Mouse (Mus musculus): ENCODE data around the gene Xlr4b. TPM values are rescaled to one million over a fixed set of nuclear protein-coding genes. Genes with fewer than 3 reads are reported as not detected.
A peak's percentile ranks its signal among the peaks of the same experiment; 100 is the strongest.
"Not testable (repeated sequence)": the region's sequence is repeated elsewhere in the genome, so short reads cannot be mapped to it uniquely, and the experiment has no call there.

Xlr4b gene
- polyA plus RNA-seq (2016; fragmentation: Nextera tagmentation; extraction: Ambion mirVana): 2.1 and 2.5 TPM in 2 replicates

DNA sequence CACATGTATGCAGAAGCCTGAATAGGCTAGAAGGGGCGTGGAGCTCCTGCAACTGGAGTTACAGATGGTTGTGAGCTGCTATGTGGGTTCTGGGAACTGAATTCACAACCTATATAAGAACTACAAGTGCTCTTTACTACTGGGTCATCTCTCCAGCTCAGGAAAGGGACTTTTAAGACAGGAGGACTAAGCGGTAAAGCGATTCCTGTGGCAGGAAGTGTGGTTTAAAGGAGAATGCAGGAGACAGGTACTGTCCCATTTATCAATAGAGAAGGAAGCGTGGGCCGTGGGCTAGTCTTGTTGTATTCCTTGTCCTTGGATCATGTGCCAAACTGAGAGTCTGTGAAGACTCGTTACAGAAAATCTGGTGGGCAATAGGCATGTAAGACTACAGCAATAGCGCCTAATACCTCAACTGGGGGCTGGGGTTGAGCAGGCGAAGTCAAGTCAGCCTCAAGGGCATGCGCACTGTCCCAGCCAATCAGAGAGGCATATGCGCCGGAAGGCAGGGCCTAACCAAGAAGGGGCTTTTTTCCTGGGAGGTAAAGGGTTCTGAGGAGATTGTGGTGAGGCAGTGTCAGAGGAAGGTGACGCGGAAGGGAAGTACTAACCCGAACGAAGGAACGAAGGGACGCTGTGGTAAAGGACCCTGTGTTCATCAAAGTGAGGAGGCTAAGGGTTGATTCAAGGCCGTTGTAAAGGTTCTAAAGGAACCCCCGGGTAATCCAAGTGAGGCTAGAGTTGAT is at the start of gene Xlr4b:
TSS of gene Xlr4b (plus strand) at position 515 of the 746 bp plus-strand sequence.
- not testable (repeated sequence) for H3K36me3 ChIP-seq; H3K9ac ChIP-seq; H3K27ac ChIP-seq; H3K4me1 ChIP-seq; H3K4me2 ChIP-seq; ATAC-seq; H3K27me3 ChIP-seq (replicated peaks); H3K4me3 ChIP-seq; H3K9me3 ChIP-seq (replicated peaks)
- 44% methylated on average over 19 of the region's 19 CpGs for WGBS (ENCODE audit: insufficient replicate concordance)

DNA sequence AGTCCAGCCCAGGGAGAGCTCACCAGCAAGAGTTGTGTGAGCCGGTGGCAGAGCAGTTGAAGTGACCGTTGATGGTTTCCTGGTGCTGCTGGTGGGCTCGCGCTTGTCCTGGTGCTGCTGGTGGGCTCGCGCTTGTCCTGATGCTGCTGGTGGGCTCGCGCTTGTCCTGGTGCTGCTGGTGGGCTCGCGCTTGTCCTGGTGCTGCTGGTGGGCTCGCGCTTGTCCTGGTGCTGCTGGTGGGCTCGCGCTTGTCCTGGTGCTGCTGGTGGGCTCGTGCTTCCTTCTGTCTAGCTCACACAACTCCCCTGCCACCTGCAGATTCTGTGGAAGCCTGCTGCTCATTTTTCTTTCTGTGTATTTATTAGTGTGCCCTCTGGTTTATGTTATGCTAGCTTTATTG is 37.2 kb upstream of the Xlr4b start, which contains the start of gene Spin2d:
TSS of gene Spin2d (minus strand) at position 101 of the 400 bp plus-strand sequence.
- H3K27ac ChIP-seq; ATAC-seq; H3K9me3 ChIP-seq (replicated peaks); H3K27me3 ChIP-seq (replicated peaks); H3K36me3 ChIP-seq; H3K4me2 ChIP-seq; H3K4me1 ChIP-seq; H3K4me3 ChIP-seq; H3K9ac ChIP-seq: not testable (repeated sequence)
- 58% methylated on average over 9 of the region's 15 CpGs for WGBS (ENCODE audit: insufficient replicate concordance)

DNA sequence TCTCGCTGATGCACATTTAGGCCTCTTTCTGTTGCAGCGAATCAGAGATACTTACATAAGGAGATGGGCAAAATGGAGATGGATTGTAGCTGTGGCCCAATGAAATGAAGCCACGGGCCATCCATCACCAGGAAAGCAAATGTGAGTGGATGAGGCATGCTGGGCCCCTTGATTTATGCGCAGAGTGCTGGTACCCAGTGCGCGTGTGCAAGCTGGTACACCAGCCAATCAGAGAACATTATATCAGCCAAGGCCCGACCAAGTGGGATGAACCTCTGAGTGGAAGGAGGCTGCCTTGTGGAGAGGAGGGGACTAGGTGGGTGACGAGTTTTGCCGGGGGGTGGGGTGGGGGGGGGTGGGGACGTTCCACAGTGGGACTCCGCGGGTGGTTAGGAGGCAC is 22.2 kb upstream of the Xlr4b start, which contains the start of gene Xlr3b:
TSS of gene Xlr3b (plus strand) at position 274 of the 400 bp plus-strand sequence.
- not testable (repeated sequence) for H3K27me3 ChIP-seq (replicated peaks); ATAC-seq; H3K36me3 ChIP-seq; H3K27ac ChIP-seq; H3K4me2 ChIP-seq; H3K9me3 ChIP-seq (replicated peaks); H3K4me3 ChIP-seq; H3K4me1 ChIP-seq; H3K9ac ChIP-seq
- 60% methylated on average over 12 of the region's 12 CpGs for WGBS (ENCODE audit: insufficient replicate concordance)

GRCm38 (mm10) chrX:73225365-73225764 is 11.2 kb downstream of the Xlr4b start:
- no peak overlapping the region for H3K4me2 ChIP-seq
- H3K9me3 ChIP-seq (replicated peaks): no peaks in the 10 kb centered on the region
- no peaks in the 10 kb centered on the region for H3K36me3 ChIP-seq
- peaks cover 6% of the 10 kb centered on the region; the same call in 1 of the 2 replicates for H3K4me1 ChIP-seq
- ATAC-seq: no peak
- H3K27ac ChIP-seq: no peak overlapping the region
- H3K9ac ChIP-seq: no peak overlapping the region
- 48% methylated on average over 1 of the region's 1 CpGs for WGBS (ENCODE audit: insufficient replicate concordance)
- H3K27me3 ChIP-seq (replicated peaks): peaks cover 14% of the 10 kb centered on the region
- H3K4me3 ChIP-seq: no peak overlapping the region

DNA sequence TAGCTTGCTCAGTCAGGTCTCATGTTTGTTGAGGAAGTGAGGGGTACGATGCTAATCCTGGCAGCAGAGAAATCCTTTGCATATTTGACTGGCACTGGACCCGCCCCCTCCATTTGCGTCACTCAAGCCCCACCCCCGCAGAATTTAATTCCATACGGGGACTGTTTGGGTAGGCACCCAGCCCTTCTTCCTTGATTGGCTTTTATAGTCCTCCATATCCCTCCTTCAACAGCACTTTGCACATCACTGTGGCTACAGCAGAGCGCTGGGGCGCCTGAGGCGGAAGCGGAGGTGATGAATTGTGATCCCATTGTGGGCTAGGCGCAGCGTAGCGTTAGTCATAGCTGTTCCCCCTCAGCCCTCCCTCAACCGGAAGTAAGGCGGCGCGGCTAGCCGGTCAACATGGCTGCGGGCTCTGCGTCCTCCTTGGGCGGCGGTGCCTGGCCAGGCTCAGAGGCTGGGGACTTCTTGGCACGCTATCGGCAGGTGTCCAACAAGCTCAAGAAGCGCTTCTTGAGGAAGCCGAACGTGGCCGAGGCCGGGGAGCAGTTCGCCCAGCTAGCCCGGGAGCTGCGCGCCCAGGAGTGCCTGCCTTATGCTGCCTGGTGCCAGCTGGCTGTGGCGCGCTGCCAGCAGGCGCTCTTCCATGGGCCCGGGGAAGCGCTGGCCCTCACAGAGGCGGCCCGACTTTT is 13.9 kb downstream of the Xlr4b start, which contains the start of gene F8a:
TSS of gene F8a (plus strand) at position 378 of the 692 bp plus-strand sequence.
- peak within 1 kb of the TSS; percentile 80 for H3K27ac ChIP-seq
- H3K9ac ChIP-seq: peak within 1 kb of the TSS; percentile 71
- ATAC-seq: peak; percentile 94
- H3K27me3 ChIP-seq (replicated peaks): peaks cover 14% of the 10 kb centered on the region
- no peaks in the 10 kb centered on the region for H3K9me3 ChIP-seq (replicated peaks)
- peaks cover 6% of the 10 kb centered on the region; the same call in 1 of the 2 replicates for H3K4me1 ChIP-seq
- no peaks in the 10 kb centered on the region for H3K36me3 ChIP-seq
- H3K4me2 ChIP-seq: peak within 1 kb of the TSS; percentile 88
- 11% methylated on average over 37 of the region's 39 CpGs for WGBS (ENCODE audit: insufficient replicate concordance)
- H3K4me3 ChIP-seq: peak within 1 kb of the TSS; percentile 69

- H3K27me3 ChIP-seq (replicated peaks): peaks cover 14% of the 10 kb centered on the region
- ATAC-seq: peak; percentile 62
- no peaks in the 10 kb centered on the region for H3K36me3 ChIP-seq
- peak overlapping the region; percentile 71 for H3K9ac ChIP-seq
- peak overlapping the region; percentile 80; the same call in 1 of the 2 replicates for H3K27ac ChIP-seq
- H3K4me1 ChIP-seq: peaks cover 6% of the 10 kb centered on the region; the same call in 1 of the 2 replicates
- H3K4me2 ChIP-seq: peak overlapping the region; percentile 88
- no peaks in the 10 kb centered on the region for H3K9me3 ChIP-seq (replicated peaks)
- WGBS (ENCODE audit: insufficient replicate concordance): 6% methylated on average over 45 of the region's 51 CpGs
- peak overlapping the region; percentile 69 for H3K4me3 ChIP-seq
These were observed 14.6 kb downstream of the Xlr4b start for GRCm38 (mm10) chrX:73228606-73229214.

GRCm38 (mm10) chrX:73229288-73229687 is 15.2 kb downstream of the Xlr4b start:
- peaks cover 6% of the 10 kb centered on the region; the same call in 1 of the 2 replicates for H3K4me1 ChIP-seq
- peaks cover 14% of the 10 kb centered on the region for H3K27me3 ChIP-seq (replicated peaks)
- peak overlapping the region; percentile 71; the same call in 1 of the 2 replicates for H3K9ac ChIP-seq
- no peak for ATAC-seq
- peak overlapping the region; percentile 69 for H3K4me3 ChIP-seq
- no peaks in the 10 kb centered on the region for H3K36me3 ChIP-seq
- H3K9me3 ChIP-seq (replicated peaks): no peaks in the 10 kb centered on the region
- WGBS (ENCODE audit: insufficient replicate concordance): 27% methylated on average over 3 of the region's 3 CpGs
- H3K27ac ChIP-seq: no peak overlapping the region
- H3K4me2 ChIP-seq: peak overlapping the region; percentile 88

DNA sequence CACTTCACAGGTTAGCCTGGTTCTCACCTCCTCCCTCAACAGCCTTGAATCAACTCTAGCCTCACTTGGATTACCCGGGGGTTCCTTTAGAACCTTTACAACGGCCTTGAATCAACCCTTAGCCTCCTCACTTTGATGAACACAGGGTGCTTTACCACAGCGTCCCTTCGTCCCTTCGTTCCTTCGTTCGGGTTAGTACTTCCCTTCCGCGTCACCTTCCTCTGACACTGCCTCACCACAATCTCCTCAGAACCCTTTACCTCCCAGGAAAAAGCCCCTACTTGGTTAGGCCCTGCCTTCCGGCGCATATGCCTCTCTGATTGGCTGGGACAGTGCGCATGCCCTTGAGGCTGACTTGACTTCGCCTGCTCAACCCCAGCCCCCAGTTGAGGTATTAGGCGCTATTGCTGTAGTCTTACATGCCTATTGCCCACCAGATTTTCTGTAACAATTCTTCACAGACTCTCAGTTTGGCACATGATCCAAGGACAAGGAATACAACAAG is 28.7 kb downstream of the Xlr4b start, which contains the start of gene Xlr4c:
TSS of gene Xlr4c (minus strand) at position 310 of the 505 bp plus-strand sequence.
- not testable (repeated sequence) for H3K4me3 ChIP-seq, ATAC-seq
- 60% methylated on average over 14 of the region's 14 CpGs for WGBS (ENCODE audit: insufficient replicate concordance)

GRCm38 (mm10) chrX:73262428-73262827 is 48.3 kb downstream of the Xlr4b start:
- not testable (repeated sequence) for H3K27me3 ChIP-seq (replicated peaks); H3K4me2 ChIP-seq

More for the DNA sequence above, 28.7 kb downstream of the Xlr4b start, which contains the start of gene Xlr4c:
- not testable (repeated sequence) for H3K4me1 ChIP-seq; H3K36me3 ChIP-seq; H3K9me3 ChIP-seq (replicated peaks); H3K27ac ChIP-seq; H3K27me3 ChIP-seq (replicated peaks); H3K4me2 ChIP-seq; H3K9ac ChIP-seq

DNA sequence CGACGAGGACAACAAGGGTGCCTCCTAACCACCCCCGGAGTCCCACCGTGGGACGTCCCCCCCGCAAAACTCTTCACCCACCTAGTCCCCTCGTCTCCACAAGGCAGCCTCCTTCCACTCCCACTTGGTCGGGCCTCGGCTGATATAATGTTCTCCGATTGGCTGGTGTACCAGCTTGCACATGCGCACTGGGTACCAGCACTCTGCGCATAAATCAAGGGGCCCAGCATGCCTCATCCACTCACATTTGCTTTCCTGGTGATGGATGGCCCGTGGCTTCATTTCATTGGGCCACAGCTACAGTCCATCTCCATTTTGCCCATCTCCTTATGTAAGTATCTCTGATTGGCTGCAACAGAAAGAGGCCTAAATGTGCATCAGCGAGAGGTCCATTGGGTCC is 51.1 kb downstream of the Xlr4b start, which contains the start of gene Xlr3c:
TSS of gene Xlr3c (minus strand) at position 121 of the 400 bp plus-strand sequence.
- not testable (repeated sequence) for ATAC-seq; H3K4me1 ChIP-seq; H3K9ac ChIP-seq; H3K27ac ChIP-seq; H3K27me3 ChIP-seq (replicated peaks); H3K4me3 ChIP-seq; H3K4me2 ChIP-seq; H3K36me3 ChIP-seq; H3K9me3 ChIP-seq (replicated peaks)
- WGBS (ENCODE audit: insufficient replicate concordance): 76% methylated on average over 14 of the region's 14 CpGs

More at GRCm38 (mm10) chrX:73262428-73262827, 48.3 kb downstream of the Xlr4b start:
- H3K4me1 ChIP-seq; H3K9ac ChIP-seq; H3K9me3 ChIP-seq (replicated peaks); H3K27ac ChIP-seq; H3K36me3 ChIP-seq; ATAC-seq; H3K4me3 ChIP-seq: not testable (repeated sequence)
- 43% methylated on average over 1 of the region's 2 CpGs for WGBS (ENCODE audit: insufficient replicate concordance)
